Mouse (Mus musculus) hindbrain, embryonic 11.5 days (tissue): ENCODE measurements around the gene Kyat1. TPM values are rescaled to one million over a fixed set of nuclear protein-coding genes. Genes with fewer than 3 reads are reported as not detected.
A peak's percentile ranks its signal among the peaks of the same experiment; 100 is the strongest.
"Not testable (repeated sequence)": the region's sequence is repeated elsewhere in the genome, so short reads cannot be mapped to it uniquely, and the experiment has no call there.

Experiments used
- ATAC-seq: fragments of 200-750 bp; cut with Nextera tagmentation; 2 replicates; pipeline ENCODE4 v1.8.0; 2017; ENCODE audit warnings: mild to moderate bottlenecking, moderate TSS enrichment, moderate library complexity; ENCODE audit not compliant: low FRiP score
- DNase-seq: peaks from one replicate; pipeline ENCODE4 v3.0.0-alpha.2; 2015; ENCODE audit warnings: low spot score
- H3K27ac ChIP-seq: fragments of 300-500 bp; sonication (generic); 2 replicates; pipeline ENCODE4 v1.5.1; 2014; ENCODE audit warnings: mild to moderate bottlenecking, low read depth, low read length
- H3K27me3 ChIP-seq: fragments of 300-500 bp; sonication (generic); 2 replicates; pipeline ENCODE4 v1.6.1; 2014; ENCODE audit warnings: mild to moderate bottlenecking, low read length, moderate library complexity, mixed read lengths; ENCODE audit not compliant: control insufficient read depth, insufficient read depth
- H3K36me3 ChIP-seq: fragments of 300-500 bp; sonication (generic); 2 replicates; pipeline ENCODE4 v1.6.1; 2014; ENCODE audit warnings: mild to moderate bottlenecking, low read length, moderate library complexity, mixed read lengths; ENCODE audit not compliant: control insufficient read depth, insufficient read depth
- H3K4me1 ChIP-seq: fragments of 300-500 bp; sonication (generic); replicated peaks from 2 replicates; pipeline ENCODE4 v1.6.1; 2014; ENCODE audit warnings: low read length, mixed read lengths; ENCODE audit not compliant: control insufficient read depth, insufficient read depth
- H3K4me2 ChIP-seq: fragments of 300-500 bp; sonication (generic); replicated peaks from 2 replicates; pipeline ENCODE4 v1.6.1; 2014; ENCODE audit warnings: mild to moderate bottlenecking, low read depth, low read length
- H3K4me3 ChIP-seq: fragments of 300-500 bp; sonication (generic); 2 replicates; pipeline ENCODE4 v1.5.1; 2014; ENCODE audit warnings: low read depth, low read length
- H3K9ac ChIP-seq: fragments of 300-500 bp; sonication (generic); 2 replicates; pipeline ENCODE4 v1.6.1; 2014; ENCODE audit warnings: low read depth, low read length
- H3K9me3 ChIP-seq: fragments of 300-500 bp; sonication (generic); 2 replicates; pipeline ENCODE4 v1.6.1; 2016; ENCODE audit warnings: low read length; ENCODE audit not compliant: control insufficient read depth
- WGBS: fragments of 180-500 bp; shearing (Covaris S2); extraction: QIAGEN DNeasy Blood & Tissue Kit; methylation state at CpG from one replicate; pipeline ENCODE4 v1.1.7; 2014; 5-methylcytosine and 5-hydroxymethylcytosine counted together
- polyA plus RNA-seq: library from polyadenylated mRNA; unstranded; fragments of >200 nt; fragmentation: Nextera tagmentation; extraction: Ambion mirVana; gene quantifications from 2 replicates; pipeline ENCODE4 v1.2.1, GENCODE M21; 2014

Gene Kyat1
- polyA plus RNA-seq, 1 experiment from 2014 or later, result 9.4 TPM

DNA sequence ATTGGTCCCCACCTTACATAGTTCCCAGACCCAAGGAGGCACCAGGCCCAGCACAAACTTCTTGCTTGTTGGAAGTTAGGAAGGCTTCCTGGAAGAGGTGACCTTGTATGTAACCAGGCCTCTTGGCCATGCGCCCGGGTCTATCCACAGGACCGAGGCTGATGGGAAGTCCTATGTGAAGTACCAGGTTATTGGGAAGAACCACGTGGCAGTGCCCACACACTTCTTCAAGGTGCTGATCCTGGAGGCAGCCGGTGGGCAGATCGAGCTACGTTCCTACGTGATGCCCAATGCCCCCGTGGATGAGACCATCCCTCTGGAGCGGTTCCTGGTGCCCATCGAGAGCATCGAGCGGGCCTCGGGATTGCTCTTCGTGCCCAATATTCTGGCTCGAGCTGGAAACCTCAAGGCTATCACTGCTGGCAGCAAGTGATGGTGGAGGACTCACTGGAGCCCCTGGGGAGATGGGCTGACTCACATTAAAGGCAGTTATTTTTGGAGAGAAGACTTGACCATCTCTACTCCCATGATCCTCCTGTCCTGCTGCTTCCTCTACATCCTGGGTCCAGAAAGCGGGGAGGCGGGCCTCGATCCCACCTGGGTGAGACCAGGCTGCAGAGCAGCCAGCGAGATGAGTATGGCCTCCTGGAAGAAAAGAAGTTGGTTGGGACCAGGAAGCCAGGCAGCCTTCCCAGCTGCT lies 32.0 kb downstream of the Kyat1 start:
- DNase-seq (no peak), ATAC-seq (no peak)
- Histone ChIP-seq H3K4me2 (no peak overlapping the region), H3K36me3 (peaks cover 12% of the 10 kb centered on the region), H3K9ac (no peak overlapping the region), H3K27ac (no peak overlapping the region), H3K9me3 (no peaks in the 10 kb centered on the region), H3K4me3 (no peak overlapping the region), H3K4me1 (peaks cover 6% of the 10 kb centered on the region; the same call in 1 of the 2 replicates), H3K27me3 (no peaks in the 10 kb centered on the region)
- WGBS, result 96% methylated on average over 20 of the region's 20 CpGs

DNA sequence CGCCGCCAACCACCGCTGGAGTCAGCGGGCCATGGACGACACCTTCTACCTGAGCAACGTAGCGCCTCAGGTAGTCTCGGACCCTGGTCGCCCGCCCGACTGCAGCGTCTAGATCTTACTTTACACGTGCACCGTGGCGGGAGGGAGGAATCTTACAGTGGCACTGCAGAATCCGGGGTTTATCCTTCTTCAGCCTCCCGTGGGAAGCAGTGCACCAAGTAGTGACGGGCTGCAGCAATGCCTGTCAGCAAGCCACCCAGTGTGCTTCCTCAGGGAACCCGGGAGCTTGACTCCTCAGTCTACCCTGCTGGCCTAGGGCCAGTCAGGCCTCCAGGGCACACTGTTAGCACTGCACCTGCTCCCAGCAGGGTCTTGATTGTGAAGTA lies 33.7 kb downstream of the Kyat1 start:
- H3K9ac ChIP-seq, result peak overlapping the region; percentile 70
- WGBS, result 3% methylated on average over 19 of the region's 19 CpGs
- no peaks in the 10 kb centered on the region for H3K27me3 ChIP-seq
- H3K36me3 ChIP-seq, result peaks cover 12% of the 10 kb centered on the region
- peak overlapping the region; percentile 63 for H3K4me3 ChIP-seq
- DNase-seq (no peak), ATAC-seq (peak; percentile 37; the same call in 1 of the 2 replicates)
- 0 out of 2 replicates have a peak, but pooled peaks cover 2% of the 10 kb centered on the region for H3K4me1 ChIP-seq
- H3K9me3 ChIP-seq, result no peaks in the 10 kb centered on the region
- peak overlapping the region; percentile 95 for H3K4me2 ChIP-seq
- H3K27ac ChIP-seq, result peak overlapping the region; percentile 87

DNA sequence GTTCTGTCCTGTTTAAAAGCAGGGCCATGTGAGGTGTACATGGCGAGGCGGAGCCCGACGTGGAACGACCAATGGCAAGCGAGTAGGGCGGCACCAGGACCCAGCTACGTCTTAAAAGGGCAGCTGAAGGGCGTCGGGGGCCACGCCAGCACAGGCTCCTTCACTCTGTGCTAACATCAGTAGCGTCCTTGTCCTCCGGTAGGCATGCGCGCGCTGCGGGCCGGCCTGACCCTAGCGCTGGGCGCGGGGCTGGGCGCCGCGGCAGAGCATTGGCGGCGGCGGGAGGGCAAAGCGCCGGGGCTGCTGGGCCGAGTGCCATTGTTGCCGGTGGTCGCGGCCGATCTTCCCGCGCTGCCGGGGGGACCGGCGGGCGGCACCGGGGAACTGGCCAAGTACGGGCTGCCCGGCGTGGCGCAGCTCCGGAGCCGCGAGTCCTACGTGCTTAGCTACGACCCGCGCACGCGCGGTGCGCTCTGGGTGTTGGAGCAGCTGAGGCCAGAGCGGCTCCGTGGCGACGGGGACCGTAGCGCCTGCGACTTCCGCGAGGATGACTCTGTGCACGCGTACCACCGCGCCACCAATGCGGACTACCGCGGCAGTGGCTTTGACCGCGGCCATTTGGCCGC lies 34.2 kb downstream of the Kyat1 start, which contains the start of gene Endog:
TSS of gene Endog (plus strand) at position 123 of the 626 bp plus-strand sequence.
- Histone ChIP-seq H3K4me2 (peak within 1 kb of the TSS; percentile 95), H3K9me3 (no peaks in the 10 kb centered on the region), H3K36me3 (peaks cover 11% of the 10 kb centered on the region), H3K4me3 (peak within 1 kb of the TSS; percentile 63), H3K27ac (peak within 1 kb of the TSS; percentile 87), H3K27me3 (no peaks in the 10 kb centered on the region), H3K9ac (peak within 1 kb of the TSS; percentile 70), H3K4me1 (0 out of 2 replicates have a peak, but pooled peaks cover 2% of the 10 kb centered on the region)
- WGBS, result under 1% methylated on average over 58 of the region's 75 CpGs
- ATAC-seq (peak; percentile 96), DNase-seq (peak; percentile 87)

DNA sequence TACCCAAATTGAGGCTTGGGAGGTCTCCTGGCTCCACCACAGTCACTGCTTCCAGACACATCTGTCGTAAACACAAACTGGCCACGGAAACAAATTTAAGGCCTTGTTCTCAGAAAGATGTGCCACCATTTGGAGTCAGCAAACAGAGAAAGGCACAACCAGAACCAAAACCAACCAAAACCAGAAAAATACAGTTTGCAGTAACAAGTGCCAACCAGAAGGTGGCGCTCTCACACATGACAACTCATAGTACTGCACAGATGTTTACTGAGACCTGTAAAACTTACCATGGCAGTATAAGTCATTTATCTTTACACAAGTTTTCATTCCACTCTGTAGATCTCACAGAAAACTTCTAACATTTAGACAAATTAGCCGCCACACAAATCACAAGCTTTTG lies 39.0 kb downstream of the Kyat1 start:
- no peak for ATAC-seq
- Histone ChIP-seq H3K4me2 (no peak overlapping the region), H3K27ac (no peak overlapping the region), H3K9me3 (no peaks in the 10 kb centered on the region; the same call in 1 of the 2 replicates), H3K4me1 (no peaks in the 10 kb centered on the region), H3K27me3 (no peaks in the 10 kb centered on the region), H3K4me3 (no peak overlapping the region), H3K9ac (no peak overlapping the region), H3K36me3 (no peaks in the 10 kb centered on the region)
- DNase-seq, result peak; percentile 25
- 59% methylated on average over 4 of the region's 4 CpGs for WGBS

DNA sequence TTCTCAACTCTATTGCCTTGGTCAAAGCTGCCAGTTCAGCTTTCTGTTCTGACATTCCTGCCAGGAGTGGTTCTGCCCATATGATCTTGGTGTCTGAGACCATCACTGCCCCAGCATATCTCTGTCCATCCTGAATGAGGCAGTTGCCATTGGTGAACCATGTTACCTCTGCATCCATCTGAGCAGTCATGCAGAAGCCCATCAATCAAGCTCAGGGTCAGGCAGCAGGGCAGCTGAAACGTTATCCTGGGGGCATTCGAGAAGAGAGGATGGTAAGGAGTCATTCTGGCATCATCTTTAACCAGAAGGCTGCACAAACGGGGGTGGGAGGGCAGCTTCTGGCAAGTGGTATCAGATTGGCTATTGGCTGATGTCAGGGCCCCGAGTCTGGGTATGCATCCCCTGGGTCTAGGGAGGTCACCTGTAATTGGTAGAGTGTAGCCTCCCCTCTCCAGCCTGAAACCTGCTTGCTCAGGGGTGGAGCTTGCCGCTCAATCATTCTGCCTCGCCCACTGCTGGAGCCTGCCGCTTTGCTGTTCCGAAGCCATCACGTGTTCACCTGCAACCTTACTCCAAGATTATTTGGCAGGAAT lies 41.2 kb downstream of the Kyat1 start:
- Histone ChIP-seq H3K4me2 (no peak overlapping the region), H3K27ac (no peak overlapping the region), H3K27me3 (no peaks in the 10 kb centered on the region), H3K4me1 (no peaks in the 10 kb centered on the region), H3K9me3 (no peaks in the 10 kb centered on the region; the same call in 1 of the 2 replicates), H3K36me3 (no peaks in the 10 kb centered on the region), H3K9ac (no peak overlapping the region), H3K4me3 (no peak overlapping the region)
- DNase-seq, result no peak
- 50% methylated on average over 9 of the region's 9 CpGs for WGBS
- no peak for ATAC-seq

DNA sequence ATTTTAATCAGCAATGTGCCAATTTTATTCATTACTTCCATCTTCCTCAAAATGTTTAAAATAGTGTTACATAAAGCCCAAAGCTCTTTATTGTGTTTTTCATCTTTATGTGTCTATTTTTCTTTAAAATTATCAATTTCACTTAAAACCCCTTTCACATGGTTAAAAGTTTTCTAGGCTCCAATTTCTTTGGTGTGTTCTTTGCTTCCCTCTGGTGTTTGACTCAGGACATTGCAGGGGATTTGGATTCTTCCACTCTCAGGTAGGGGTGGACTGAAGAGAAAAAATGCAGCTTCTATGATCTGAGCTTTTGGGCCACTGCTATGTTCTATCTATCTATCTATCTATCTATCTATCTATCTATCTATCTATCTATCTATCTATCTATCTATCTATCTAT lies 43.8 kb downstream of the Kyat1 start:
- ATAC-seq, result no peak

DNA sequence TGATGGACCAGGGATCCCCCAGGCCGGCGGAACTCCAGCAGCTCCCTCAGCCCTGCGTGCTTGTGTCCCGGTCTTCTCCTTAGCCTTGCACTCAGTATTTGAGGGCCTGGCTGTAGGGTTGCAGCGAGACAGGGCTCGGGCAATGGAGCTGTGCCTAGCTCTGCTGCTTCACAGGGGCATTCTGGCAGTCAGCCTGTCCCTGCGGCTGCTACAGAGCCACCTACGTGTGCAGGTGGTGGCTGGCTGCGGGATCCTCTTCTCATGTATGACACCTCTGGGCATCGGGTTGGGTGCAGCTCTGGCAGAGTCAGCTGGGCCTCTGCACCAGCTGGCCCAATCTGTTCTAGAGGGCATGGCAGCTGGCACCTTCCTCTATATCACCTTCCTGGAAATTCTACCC lies 45.8 kb downstream of the Kyat1 start:
- H3K9me3 ChIP-seq, H3K36me3 ChIP-seq, H3K4me3 ChIP-seq: not testable (repeated sequence)

More for the DNA sequence above, 43.8 kb downstream of the Kyat1 start:
- Histone ChIP-seq H3K9me3 (no peaks in the 10 kb centered on the region; the same call in 1 of the 2 replicates), H3K27me3 (no peaks in the 10 kb centered on the region), H3K4me1 (no peaks in the 10 kb centered on the region), H3K36me3 (no peaks in the 10 kb centered on the region), H3K4me3 (no peak overlapping the region), H3K27ac (no peak overlapping the region), H3K9ac (no peak overlapping the region), H3K4me2 (no peak overlapping the region)
- DNase-seq, result peak; percentile 74

DNA sequence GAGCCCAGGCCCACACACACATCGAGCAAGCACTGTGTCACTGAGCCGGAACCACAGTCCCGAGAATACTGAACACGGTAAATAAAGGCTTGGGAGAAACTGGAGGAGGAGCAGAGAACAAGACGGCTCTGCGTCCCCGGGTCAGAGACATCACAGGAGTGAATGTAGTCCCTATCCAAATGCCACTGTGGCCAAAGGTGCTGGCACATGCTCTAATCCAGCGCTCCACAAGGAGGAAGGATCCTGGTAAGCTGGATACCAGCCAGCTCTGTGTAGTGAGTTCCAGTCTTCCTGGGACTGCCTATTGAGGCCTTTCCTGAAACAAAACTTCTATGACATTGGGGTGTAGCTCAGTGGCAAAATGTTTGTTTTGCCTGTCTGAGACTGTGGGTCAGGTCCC lies 53.0 kb downstream of the Kyat1 start:
- no peak overlapping the region for H3K27ac ChIP-seq
- no peak overlapping the region for H3K4me3 ChIP-seq
- H3K4me2 ChIP-seq, result no peak overlapping the region
- DNase-seq, result no peak
- no peaks in the 10 kb centered on the region for H3K27me3 ChIP-seq
- no peak for ATAC-seq
- H3K4me1 ChIP-seq, result no peaks in the 10 kb centered on the region
- no peaks in the 10 kb centered on the region for H3K9me3 ChIP-seq
- whole genome bisulfite sequencing, result 81% methylated on average over 8 of the region's 8 CpGs
- no peak overlapping the region for H3K9ac ChIP-seq
- 0 out of 2 replicates have a peak, but pooled peaks cover 4% of the 10 kb centered on the region for H3K36me3 ChIP-seq

More for the DNA sequence above, 45.8 kb downstream of the Kyat1 start:
- H3K9ac ChIP-seq, ATAC-seq, DNase-seq, H3K27me3 ChIP-seq, H3K4me2 ChIP-seq, H3K4me1 ChIP-seq, H3K27ac ChIP-seq: not testable (repeated sequence)
- WGBS, result 80% methylated on average over 5 of the region's 10 CpGs
